In the genomic region with DNA sequence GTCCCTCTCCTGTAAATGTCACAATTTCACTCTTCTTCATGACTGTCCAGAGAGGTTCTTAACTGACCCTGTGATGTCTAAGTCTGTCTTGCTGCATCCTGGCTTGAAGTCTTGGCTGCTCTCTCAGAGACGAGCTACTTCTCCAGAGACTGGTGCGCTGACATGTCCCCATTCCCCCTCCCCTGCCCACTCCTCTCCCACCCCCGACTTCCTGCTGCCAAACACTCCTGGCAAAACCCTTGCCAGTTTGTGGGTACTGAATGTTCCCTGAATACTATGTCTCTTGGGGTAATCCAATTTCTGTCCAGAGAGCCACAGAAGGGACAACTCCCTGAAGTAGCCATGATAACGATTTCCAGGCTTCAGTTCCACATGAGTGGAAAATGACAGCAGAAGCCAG, we compare ENCODE assay signal across 21 mouse cellular contexts. TPM values are rescaled to one million over a fixed set of nuclear protein-coding genes. Genes with fewer than 3 reads are reported as not detected.
A peak's percentile ranks its signal among the peaks of the same experiment; 100 is the strongest.
DNase-seq lines count a peak whose midpoint lies in the region; ATAC-seq and TF ChIP-seq lines count a peak whose summit lies in the region.
"Had no signal": no experiment of that assay in that cellular context is flagged by ENCODE, and none has a peak within 500 bp of the region (broad histone marks: within the 10 kb centered on the region; RNA-seq: fewer than 3 reads in every experiment).

No protein-coding gene starts in this region.

- no peak for DNase-seq in forebrain, embryonic 14.5 days (ENCODE audit: low spot score)
- no peak for DNase-seq in hindbrain, embryonic 11.5 days (ENCODE audit: low spot score)
- DNase-seq in left cerebral cortex, adult 2 months (ENCODE audit: extremely low spot score in 1 of 2, low spot score in 2 of 2), result no peak
- no peak for DNase-seq in left cerebral cortex, postnatal 4 days
- peak; percentile 67 for DNase-seq in brain, adult 2 months (ENCODE audit: low read depth, low spot score)
- DNase-seq: adrenal gland, adult 8-10 months; B cell, adult 2 months; cerebellum, adult 11-12 months; cerebellum, adult 9-10 months; cerebellum, postnatal 25 days; gastrocnemius, postnatal 14 days; heart, adult 2 months; heart, postnatal 14 days had no signal

- intact Hi-C loops in left cerebral cortex, adult 2 months (cut with DNase I), result loop anchor here (2.0 kb wide), 1 partner anchor 23 kb away; no protein-coding TSS in a partner anchor
- intact Hi-C loops in left cerebral cortex, postnatal 4 days (cut with DNase I), result no loop called here

- no peak for TF ChIP-seq CTCF in left cerebral cortex, adult 2 months (IDR thresholded peaks at IDR 0.05)

- no peak overlapping the region for H3K9ac ChIP-seq in forebrain, embryonic 13.5 days
- no peak overlapping the region for H3K9ac ChIP-seq in forebrain, embryonic 14.5 days (ENCODE audit: low read length)
- H3K9ac ChIP-seq in hindbrain, embryonic 11.5 days (ENCODE audit: low read depth, low read length), result no peak overlapping the region
- H3K9ac ChIP-seq in hindbrain, embryonic 12.5 days, result no peak overlapping the region
- H3K9ac ChIP-seq: embryonic facial prominence, embryonic 12.5 days; heart, embryonic 15.5 days had no signal

- peaks cover 33% of the 10 kb centered on the region for H3K27me3 ChIP-seq in forebrain, embryonic 13.5 days
- H3K27me3 ChIP-seq in forebrain, embryonic 14.5 days (replicated peaks; ENCODE audit: control insufficient read depth, insufficient read depth, low read length), result peaks cover 9% of the 10 kb centered on the region
- H3K27me3 ChIP-seq in hindbrain, embryonic 11.5 days (ENCODE audit: control insufficient read depth, insufficient read depth, low read length), result peaks cover 2% of the 10 kb centered on the region; the same call in 1 of the 2 replicates
- H3K27me3 ChIP-seq in hindbrain, embryonic 12.5 days, result peaks cover 17% of the 10 kb centered on the region

- 0 out of 2 replicates have a peak, but pooled peaks cover 4% of the 10 kb centered on the region for H3K36me3 ChIP-seq in forebrain, embryonic 13.5 days (ENCODE audit: poor library complexity, severe bottlenecking)
- H3K36me3 ChIP-seq in forebrain, embryonic 14.5 days (ENCODE audit: control insufficient read depth, insufficient read depth, low read length), result no peaks in the 10 kb centered on the region
- H3K36me3 ChIP-seq in hindbrain, embryonic 11.5 days (ENCODE audit: control insufficient read depth, insufficient read depth, low read length), result no peaks in the 10 kb centered on the region
- no peaks in the 10 kb centered on the region for H3K36me3 ChIP-seq in hindbrain, embryonic 12.5 days
- H3K36me3 ChIP-seq: embryonic facial prominence, embryonic 12.5 days; G1E; heart, embryonic 15.5 days had no signal

- H3K4me2 ChIP-seq in forebrain, embryonic 13.5 days, result no peak overlapping the region
- no peak overlapping the region for H3K4me2 ChIP-seq in forebrain, embryonic 14.5 days (ENCODE audit: low read length)
- H3K4me2 ChIP-seq in hindbrain, embryonic 11.5 days (replicated peaks; ENCODE audit: low read depth, low read length), result no peak overlapping the region
- no peak overlapping the region for H3K4me2 ChIP-seq in hindbrain, embryonic 12.5 days (replicated peaks)
- H3K4me2 ChIP-seq: embryonic facial prominence, embryonic 12.5 days; heart, embryonic 11.5 days; heart, embryonic 15.5 days had no signal

- H3K4me1 ChIP-seq in forebrain, embryonic 13.5 days, result peaks cover 43% of the 10 kb centered on the region
- H3K4me1 ChIP-seq in forebrain, embryonic 14.5 days (ENCODE audit: control insufficient read depth, insufficient read depth, low read length), result peaks cover 22% of the 10 kb centered on the region
- no peaks in the 10 kb centered on the region; the same call in 1 of the 2 replicates for H3K4me1 ChIP-seq in hindbrain, embryonic 11.5 days (replicated peaks; ENCODE audit: control insufficient read depth, insufficient read depth, low read length)
- H3K4me1 ChIP-seq in hindbrain, embryonic 12.5 days, result peaks cover 54% of the 10 kb centered on the region
- H3K4me1 ChIP-seq: heart, embryonic 15.5 days had no signal

- WGBS in forebrain, embryonic 13.5 days, result 57% methylated on average over 4 of the region's 4 CpGs
- WGBS in forebrain, embryonic 14.5 days, result 45% methylated on average over 4 of the region's 4 CpGs
- WGBS in hindbrain, embryonic 11.5 days, result 46% methylated on average over 4 of the region's 4 CpGs
- WGBS in hindbrain, embryonic 12.5 days, result 45% methylated on average over 4 of the region's 4 CpGs

- no peaks in the 10 kb centered on the region for H3K9me3 ChIP-seq in forebrain, embryonic 13.5 days (replicated peaks)
- H3K9me3 ChIP-seq in forebrain, embryonic 14.5 days (replicated peaks; ENCODE audit: control insufficient read depth, low read length), result no peaks in the 10 kb centered on the region
- no peaks in the 10 kb centered on the region for H3K9me3 ChIP-seq in hindbrain, embryonic 11.5 days (ENCODE audit: control insufficient read depth, low read length)
- no peaks in the 10 kb centered on the region for H3K9me3 ChIP-seq in hindbrain, embryonic 12.5 days (replicated peaks)
- H3K9me3 ChIP-seq: embryonic facial prominence, embryonic 12.5 days; G1E; heart, embryonic 15.5 days had no signal

- no peak overlapping the region for H3K4me3 ChIP-seq in forebrain, embryonic 13.5 days
- H3K4me3 ChIP-seq in forebrain, embryonic 14.5 days (ENCODE audit: low read depth, low read length), result no peak overlapping the region
- no peak overlapping the region for H3K4me3 ChIP-seq in hindbrain, embryonic 11.5 days (ENCODE audit: low read depth, low read length)
- no peak overlapping the region for H3K4me3 ChIP-seq in hindbrain, embryonic 12.5 days
- H3K4me3 ChIP-seq in left cerebral cortex, adult 2 months, result no peak overlapping the region
- H3K4me3 ChIP-seq: embryonic facial prominence, embryonic 12.5 days; heart, adult 2 months; heart, embryonic 15.5 days had no signal

- ATAC-seq in forebrain, embryonic 13.5 days, result no peak
- no peak for ATAC-seq in forebrain, embryonic 14.5 days
- ATAC-seq in hindbrain, embryonic 11.5 days (ENCODE audit: low FRiP score), result no peak
- ATAC-seq in hindbrain, embryonic 12.5 days (ENCODE audit: low FRiP score), result no peak
- ATAC-seq: CD4-positive, CD25-positive, alpha-beta regulatory T cell, adult 4 months had no signal

- H3K27ac ChIP-seq in forebrain, embryonic 13.5 days, result peak overlapping the region; percentile 80; the same call in 1 of the 2 replicates
- no peak overlapping the region for H3K27ac ChIP-seq in forebrain, embryonic 14.5 days (ENCODE audit: low read depth, low read length)
- H3K27ac ChIP-seq in hindbrain, embryonic 11.5 days (ENCODE audit: low read depth, low read length), result peak overlapping the region; percentile 83
- no peak overlapping the region; the same call in 1 of the 2 replicates for H3K27ac ChIP-seq in hindbrain, embryonic 12.5 days
- H3K27ac ChIP-seq in left cerebral cortex, adult 2 months, result peak overlapping the region; percentile 40
- H3K27ac ChIP-seq: embryonic facial prominence, embryonic 12.5 days; heart, adult 2 months; heart, embryonic 15.5 days had no signal

RNA-seq across cellular contexts. Expression of gene Smim12, which starts 17.5 kb away (rescaled TPM):
- polyA plus RNA-seq in forebrain, embryonic 13.5 days (2015; fragmentation: Nextera tagmentation; extraction: Ambion mirVana), result 50.4 and 51.3 TPM in 2 replicates
- polyA plus RNA-seq in forebrain, embryonic 14.5 days (2014; fragmentation: Nextera tagmentation; extraction: Ambion mirVana), result 53.2 and 61.1 TPM in 2 replicates
- 59.3 and 59.7 TPM in 2 replicates for polyA plus RNA-seq in hindbrain, embryonic 11.5 days (2014; fragmentation: Nextera tagmentation; extraction: Ambion mirVana)
- polyA plus RNA-seq in hindbrain, embryonic 12.5 days (2016; fragmentation: Nextera tagmentation; extraction: Ambion mirVana), result 44.7 and 50.6 TPM in 2 replicates
- total RNA-seq in left cerebral cortex, adult 2 months (2021), result 10 to 100 TPM; 52.1 to 54.0 TPM
- total RNA-seq in left cerebral cortex, postnatal 4 days (2021), result 10 to 100 TPM; 27.1 to 29.3 TPM

RNA-seq across cellular contexts. Expression of gene Dlgap3, which starts 57.1 kb away (rescaled TPM):
- 4.9 and 5.4 TPM in 2 replicates for polyA plus RNA-seq in forebrain, embryonic 13.5 days (2015; fragmentation: Nextera tagmentation; extraction: Ambion mirVana)
- 8.4 and 10.8 TPM in 2 replicates for polyA plus RNA-seq in forebrain, embryonic 14.5 days (2014; fragmentation: Nextera tagmentation; extraction: Ambion mirVana)
- 6.7 and 7.1 TPM in 2 replicates for polyA plus RNA-seq in hindbrain, embryonic 11.5 days (2014; fragmentation: Nextera tagmentation; extraction: Ambion mirVana)
- polyA plus RNA-seq in hindbrain, embryonic 12.5 days (2016; fragmentation: Nextera tagmentation; extraction: Ambion mirVana), result 12.5 and 13.3 TPM in 2 replicates
- 100 to 1,000 TPM; 372 to 403 TPM for total RNA-seq in left cerebral cortex, adult 2 months (2021)
- total RNA-seq in left cerebral cortex, postnatal 4 days (2021), result 100 to 1,000 TPM; 111 to 125 TPM
- total RNA-seq: hematopoietic stem cell, adult 5-6 weeks had no signal
- polyA plus RNA-seq: CD4-positive, CD25-positive, alpha-beta regulatory T cell, adult 4 months; G1E had no signal

Comparison
In these comparisons a context has a peak if more than half of its experiments do, and no peak if none do; other contexts are left out.
1. H3K27ac ChIP-seq: peak in forebrain, embryonic 13.5 days (single experiment), hindbrain, embryonic 11.5 days (single experiment) and left cerebral cortex, adult 2 months (single experiment); none in forebrain, embryonic 14.5 days (single experiment) and hindbrain, embryonic 12.5 days (single experiment).